Mouse (Mus musculus): ENCODE measurements at regions not wholly inside any gene's neighbourhood (a gene's known extent, or its start where the extent isn't known, plus 50 kb on each side); places are given as distances from the start of the nearest gene placed in this dataset.
"Not testable (repeated sequence)": the region's sequence is repeated elsewhere in the genome, so short reads cannot be mapped to it uniquely, and the experiment has no call there.

DNA sequence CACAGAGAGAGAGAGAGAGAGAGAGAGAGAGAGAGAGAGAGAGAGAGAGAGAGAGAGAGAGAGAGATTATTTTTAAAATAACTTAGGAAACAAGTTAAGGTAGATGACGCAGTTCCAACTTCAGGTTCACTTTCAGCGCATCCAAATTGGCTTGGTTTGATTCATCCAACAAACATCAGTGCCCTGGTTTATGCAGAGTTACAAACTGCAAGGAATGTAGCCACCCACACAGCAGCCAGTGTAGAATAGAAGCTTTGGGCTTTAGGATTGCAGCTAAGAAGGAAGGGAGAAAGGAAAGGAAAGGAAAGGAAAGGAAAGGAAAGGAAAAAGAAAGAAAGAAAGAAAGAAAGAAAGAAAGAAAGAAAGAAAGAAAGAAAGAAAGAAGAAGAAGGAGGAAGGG, 56.9 kb upstream of the Akap13 start:
- DNase-seq: not testable (repeated sequence)
- intact Hi-C loops (cut with DNase I): loop anchor here (5.0 kb wide), 2 partner anchors 59 to 214 kb away; partner anchors contain the start of gene Akap13

DNA sequence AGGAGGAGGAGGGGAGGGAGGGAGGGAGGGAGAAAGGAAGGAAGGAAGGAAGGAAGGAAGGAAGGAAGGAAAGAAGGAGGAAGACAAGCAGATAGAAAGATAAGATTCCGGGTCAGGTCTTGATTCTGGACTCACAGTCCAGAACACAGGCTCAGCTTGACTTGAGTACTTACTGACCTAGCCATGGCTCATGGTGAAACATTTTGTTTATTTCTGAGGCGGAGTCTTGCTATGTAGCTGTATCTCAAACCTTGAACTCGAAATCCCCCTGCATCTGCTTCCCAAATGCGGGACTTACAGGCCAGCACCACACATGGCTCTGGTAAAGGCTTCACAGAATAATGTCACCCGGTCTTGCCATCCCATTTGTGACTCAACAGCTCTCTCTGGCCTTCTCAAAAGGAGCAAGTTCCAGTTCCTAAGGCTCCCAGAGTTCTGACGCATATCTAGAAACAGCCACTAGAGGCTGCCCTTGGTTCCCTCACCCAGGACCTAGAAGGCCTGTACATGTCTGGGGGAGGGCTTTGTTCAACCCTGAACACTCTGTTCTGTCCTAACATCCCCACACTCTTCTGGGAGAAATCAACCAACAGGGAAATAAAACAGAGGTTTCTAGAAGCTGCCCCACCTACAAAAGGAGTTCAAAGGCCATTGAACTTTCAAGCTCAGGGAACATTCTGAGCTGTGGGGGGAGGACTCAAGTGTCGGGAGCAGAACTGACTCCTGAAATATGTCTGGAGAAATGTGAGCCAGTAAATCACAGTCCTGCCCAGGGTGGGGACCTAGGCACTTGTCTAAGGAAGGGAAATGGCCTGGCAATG, 56.2 kb upstream of the Akap13 start:
- intact Hi-C loops (cut with DNase I): loop anchor here (1.0 to 5.0 kb wide), 3 partner anchors 58 to 213 kb away; partner anchors contain the start of gene Akap13

DNA sequence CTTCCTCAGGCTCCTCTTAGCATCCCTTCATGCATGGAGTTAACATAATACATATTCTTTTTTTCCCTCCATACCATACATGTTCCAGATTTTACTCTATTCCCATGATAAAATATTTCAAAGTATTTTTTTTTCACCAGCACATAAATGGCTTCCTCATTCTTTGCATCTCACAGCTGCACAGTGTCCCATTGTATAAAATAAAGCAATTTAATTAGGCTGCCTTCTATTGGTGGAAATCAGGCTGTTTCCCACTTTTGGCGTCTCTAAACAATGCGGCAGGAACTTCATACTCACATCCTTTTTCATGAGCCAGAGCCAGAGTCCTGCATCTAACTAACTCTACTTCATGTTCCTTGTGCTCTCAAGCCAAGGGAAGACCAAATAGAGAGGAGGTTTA, 54.9 kb upstream of the Akap13 start:
- no peak for DNase-seq
- intact Hi-C loops (cut with DNase I): no loop called here

More for the DNA sequence above, 56.2 kb upstream of the Akap13 start:
- peak; percentile 62 to 71 for DNase-seq

DNA sequence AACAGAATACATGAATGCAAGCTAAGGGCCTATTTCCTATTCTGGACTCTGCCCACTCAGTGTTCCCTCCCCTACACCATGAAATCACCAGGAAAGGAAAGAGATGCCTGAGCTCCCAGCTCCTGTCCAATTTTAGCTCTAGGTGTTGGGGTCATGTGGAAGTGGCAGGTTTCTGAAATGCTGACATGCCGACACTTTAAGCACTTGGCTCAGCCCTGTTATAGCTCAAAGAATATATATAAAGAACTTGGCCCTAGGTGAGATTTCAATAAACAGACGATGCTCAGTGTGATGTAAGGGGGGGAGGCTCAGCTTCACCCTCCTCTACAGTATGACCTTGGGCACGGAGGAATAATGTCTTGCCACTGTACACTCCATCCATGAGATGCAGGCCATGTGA, 50.4 kb upstream of the Akap13 start:
- intact Hi-C loops (cut with DNase I): no loop called here
- no peak for DNase-seq

Data from heart, postnatal 14 days (tissue).